Mouse (Mus musculus): ENCODE data around the gene Psmb4. TPM values are rescaled to one million over a fixed set of nuclear protein-coding genes. Genes with fewer than 3 reads are reported as not detected.
A peak's percentile ranks its signal among the peaks of the same experiment; 100 is the strongest.
"Not testable (repeated sequence)": the region's sequence is repeated elsewhere in the genome, so short reads cannot be mapped to it uniquely, and the experiment has no call there.

Psmb4 gene
- total RNA-seq (2014; rRNA removed; ENCODE audit: low replicate concordance) (256 and 302 TPM in 2 replicates), polyA plus RNA-seq (2015; fragmentation: Nextera tagmentation; extraction: Ambion mirVana) (274 and 296 TPM in 2 replicates)

- WGBS = under 1% methylated on average over 61 of the region's 61 CpGs
Observed at GRCm38 (mm10) chr3:94886316-94887224, at the start of gene Psmb4. Gene Psmb4, minus strand, starts transcription at chr3:94886961.

DNA sequence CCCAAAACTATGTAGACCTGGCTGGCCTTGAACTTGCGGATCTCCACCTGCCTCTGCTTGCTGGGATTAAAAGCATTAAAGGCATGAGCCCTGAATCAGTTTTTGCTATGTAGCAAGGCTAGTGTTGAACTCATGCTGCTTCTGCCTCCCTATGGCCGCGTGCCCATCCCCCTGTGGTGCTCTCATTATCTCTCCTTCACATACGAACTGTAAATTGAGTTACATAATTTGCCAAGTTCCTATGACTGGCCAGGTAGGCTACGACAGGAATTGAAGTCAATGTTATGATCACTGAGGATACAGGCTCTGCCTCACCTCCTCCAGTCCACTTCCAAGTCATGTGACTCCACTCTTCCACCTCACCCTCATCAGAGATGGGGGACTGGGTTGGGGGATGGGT, 49.4 kb upstream of the Psmb4 start:
- 84% methylated on average over 5 of the region's 5 CpGs for WGBS

More at GRCm38 (mm10) chr3:94886316-94887224, at the start of gene Psmb4:
- Histone ChIP-seq H3K27ac (ENCODE audit: low read depth) (peak within 1 kb of the TSS; percentile 83), H3K4me2 (ENCODE audit: low read depth, low read length) (peak within 1 kb of the TSS; percentile 77), H3K4me1 (ENCODE audit: control insufficient read depth, insufficient read depth) (peaks cover 14% of the 10 kb centered on the region; the same call in 1 of the 2 replicates), H3K36me3 (replicated peaks; ENCODE audit: control insufficient read depth, insufficient read depth, low read length) (peaks cover 37% of the 10 kb centered on the region), H3K4me3 (ENCODE audit: low read depth, low read length) (peak within 1 kb of the TSS; percentile 87), H3K27me3 (ENCODE audit: control insufficient read depth, insufficient read depth, low read length) (no peaks in the 10 kb centered on the region), H3K9ac (replicated peaks; ENCODE audit: low read depth, low read length) (peak within 1 kb of the TSS; percentile 79), H3K9me3 (replicated peaks; ENCODE audit: control insufficient read depth, low read length) (no peaks in the 10 kb centered on the region)
- ATAC-seq (ENCODE audit: insufficient read depth, low read depth) = peak; percentile 86
- DNase-seq (ENCODE audit: low spot score) = peak; percentile 94
- no peak for TF ChIP-seq CTCF (IDR thresholded peaks at IDR 0.05; ENCODE audit: low read depth)
- TF ChIP-seq EP300 (IDR thresholded peaks at IDR 0.05; ENCODE audit: low read depth) = no peak

GRCm38 (mm10) chr3:94935332-94935731, 48.6 kb upstream of the Psmb4 start:
- Histone ChIP-seq H3K4me1 (ENCODE audit: control insufficient read depth, insufficient read depth) (peaks cover 10% of the 10 kb centered on the region), H3K27ac (ENCODE audit: low read depth) (peak overlapping the region; percentile 34)
- DNase-seq (ENCODE audit: low spot score) = peak; percentile 58
- not testable (repeated sequence) for H3K9me3 ChIP-seq (replicated peaks; ENCODE audit: control insufficient read depth, low read length); H3K27me3 ChIP-seq (ENCODE audit: control insufficient read depth, insufficient read depth, low read length); H3K9ac ChIP-seq (replicated peaks; ENCODE audit: low read depth, low read length); H3K36me3 ChIP-seq (replicated peaks; ENCODE audit: control insufficient read depth, insufficient read depth, low read length); H3K4me3 ChIP-seq (ENCODE audit: low read depth, low read length); H3K4me2 ChIP-seq (ENCODE audit: low read depth, low read length)
- ATAC-seq (ENCODE audit: insufficient read depth, low read depth) = peak; percentile 41; the same call in 1 of the 2 replicates
- WGBS = 63% methylated on average over 3 of the region's 3 CpGs

More for the DNA sequence above, 49.4 kb upstream of the Psmb4 start:
- not testable (repeated sequence) for H3K4me2 ChIP-seq (ENCODE audit: low read depth, low read length); H3K9ac ChIP-seq (replicated peaks; ENCODE audit: low read depth, low read length); DNase-seq (ENCODE audit: low spot score); H3K27me3 ChIP-seq (ENCODE audit: control insufficient read depth, insufficient read depth, low read length); H3K36me3 ChIP-seq (replicated peaks; ENCODE audit: control insufficient read depth, insufficient read depth, low read length); H3K9me3 ChIP-seq (replicated peaks; ENCODE audit: control insufficient read depth, low read length); H3K4me1 ChIP-seq (ENCODE audit: control insufficient read depth, insufficient read depth); ATAC-seq (ENCODE audit: insufficient read depth, low read depth); H3K4me3 ChIP-seq (ENCODE audit: low read depth, low read length); H3K27ac ChIP-seq (ENCODE audit: low read depth)

- not testable (repeated sequence) for H3K27ac ChIP-seq (ENCODE audit: low read depth); H3K9me3 ChIP-seq (replicated peaks; ENCODE audit: control insufficient read depth, low read length); H3K4me2 ChIP-seq (ENCODE audit: low read depth, low read length); DNase-seq (ENCODE audit: low spot score); H3K27me3 ChIP-seq (ENCODE audit: control insufficient read depth, insufficient read depth, low read length); H3K4me3 ChIP-seq (ENCODE audit: low read depth, low read length); H3K36me3 ChIP-seq (replicated peaks; ENCODE audit: control insufficient read depth, insufficient read depth, low read length); H3K9ac ChIP-seq (replicated peaks; ENCODE audit: low read depth, low read length); ATAC-seq (ENCODE audit: insufficient read depth, low read depth)
- H3K4me1 ChIP-seq (ENCODE audit: control insufficient read depth, insufficient read depth) = peaks cover 10% of the 10 kb centered on the region
- WGBS = 93% methylated on average over 3 of the region's 3 CpGs
Observed at GRCm38 (mm10) chr3:94934564-94934963, 47.8 kb upstream of the Psmb4 start.

GRCm38 (mm10) chr3:94933604-94934003, 46.8 kb upstream of the Psmb4 start:
- H3K4me3 ChIP-seq (ENCODE audit: low read depth, low read length) = peak overlapping the region; percentile 54
- H3K4me1 ChIP-seq (ENCODE audit: control insufficient read depth, insufficient read depth) = peaks cover 10% of the 10 kb centered on the region
- H3K27me3 ChIP-seq (ENCODE audit: control insufficient read depth, insufficient read depth, low read length); H3K36me3 ChIP-seq (replicated peaks; ENCODE audit: control insufficient read depth, insufficient read depth, low read length); H3K9me3 ChIP-seq (replicated peaks; ENCODE audit: control insufficient read depth, low read length); ATAC-seq (ENCODE audit: insufficient read depth, low read depth); DNase-seq (ENCODE audit: low spot score): not testable (repeated sequence)
- H3K27ac ChIP-seq (ENCODE audit: low read depth) = peak overlapping the region; percentile 96
- peak overlapping the region; percentile 66 for H3K4me2 ChIP-seq (ENCODE audit: low read depth, low read length)
- no CpG with 5 or more reads among the region's 2 CpGs for WGBS
- peak overlapping the region; percentile 51; the same call in 1 of the 2 replicates for H3K9ac ChIP-seq (replicated peaks; ENCODE audit: low read depth, low read length)

Measured in heart, postnatal 0 days (tissue).